Mouse (Mus musculus) thymus, adult 2 months (tissue): ENCODE data around the gene Pigk. TPM values are rescaled to one million over a fixed set of nuclear protein-coding genes. Genes with fewer than 3 reads are reported as not detected.

ENCODE experiments used
- DNase-seq: peaks from one replicate; pipeline ENCODE4 v3.0.0; 2021
- H3K27ac ChIP-seq: fragments of 200-500 bp; 2 replicates; pipeline ENCODE4 v1.5.1; 2012; ENCODE audit warnings: low read length, control low read depth; ENCODE audit not compliant: control insufficient read depth, insufficient read depth
- H3K27me3 ChIP-seq: fragments of 200-500 bp; 2 replicates; pipeline ENCODE4 v1.6.1; 2012; ENCODE audit warnings: mild to moderate bottlenecking, low read length, moderate library complexity, mixed read lengths; ENCODE audit not compliant: control insufficient read depth, insufficient read depth
- H3K36me3 ChIP-seq: fragments of 200-500 bp; 2 replicates; pipeline ENCODE4 v1.6.1; 2012; ENCODE audit warnings: mild to moderate bottlenecking, low read length, moderate library complexity; ENCODE audit not compliant: control insufficient read depth, insufficient read depth
- H3K4me1 ChIP-seq: fragments of 200-500 bp; replicated peaks from 2 replicates; pipeline ENCODE4 v1.6.1; 2012; ENCODE audit warnings: low read length; ENCODE audit not compliant: control insufficient read depth, insufficient read depth
- H3K4me3 ChIP-seq: fragments of 200-500 bp; 2 replicates; pipeline ENCODE4 v1.5.1; 2012; ENCODE audit warnings: mild to moderate bottlenecking, low read length, control low read depth, moderate library complexity; ENCODE audit not compliant: control insufficient read depth, insufficient read depth
- CTCF ChIP-seq: fragments of 200-500 bp; IDR thresholded peaks from 2 replicates; pipeline ENCODE4 v1.5.1; 2012; ENCODE audit warnings: mild to moderate bottlenecking, control low read depth, low read length, moderate library complexity, borderline replicate concordance; ENCODE audit not compliant: control insufficient read depth, poor library complexity, insufficient read depth; ENCODE audit errors: extremely low read depth
- POLR2A ChIP-seq: fragments of 200-500 bp; IDR thresholded peaks from 2 replicates; pipeline ENCODE4 v1.6.1; 2012; ENCODE audit warnings: mild to moderate bottlenecking, low read length, control low read depth, moderate library complexity; ENCODE audit not compliant: control insufficient read depth, poor library complexity, insufficient read depth; ENCODE audit errors: extremely low read depth
- WGBS: fragments of 180-500 bp; shearing (Covaris S2); methylation state at CpG from one replicate; pipeline ENCODE4 v1.1.7; 2018; 5-methylcytosine and 5-hydroxymethylcytosine counted together
- polyA plus RNA-seq: library from polyadenylated mRNA; depleted of rRNA; stranded (reverse); fragments of >200 nt; gene quantifications from 2 replicates; pipeline ENCODE4 v1.2.3, GENCODE M21; 2012

Gene Pigk
- polyA plus RNA-seq, 1 experiment = 10.9 TPM

DNA sequence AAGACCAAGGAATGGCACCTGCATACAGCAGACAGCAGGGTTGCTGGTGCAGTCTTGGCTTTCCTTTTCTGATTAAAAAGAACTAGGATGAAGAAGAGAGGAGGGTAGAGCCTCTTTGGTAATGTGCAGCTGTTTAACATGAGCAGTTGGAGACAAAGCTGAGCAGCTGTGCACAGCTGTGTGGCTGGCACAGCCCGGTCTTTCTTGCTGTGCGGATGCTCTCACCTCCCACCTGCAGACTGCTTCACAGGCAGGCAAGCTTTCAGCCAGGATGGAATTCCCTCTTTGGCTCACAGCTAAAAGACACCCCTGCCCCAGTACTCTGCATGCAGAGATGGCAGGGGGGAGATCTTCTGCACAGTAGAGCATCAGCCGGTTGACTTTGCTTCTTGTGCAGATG is 230.9 kb downstream of the Pigk start:
- Histone ChIP-seq H3K27me3 (no peaks in the 10 kb centered on the region), H3K4me3 (no peak overlapping the region), H3K36me3 (no peaks in the 10 kb centered on the region), H3K27ac (peak overlapping the region; percentile 83), H3K4me1 (peaks cover 49% of the 10 kb centered on the region)
- no peak for TF ChIP-seq POLR2A
- 0 out of 2 replicates have a peak, but pooled peaks have one; percentile 21 for TF ChIP-seq CTCF
- peak; percentile 58 for DNase-seq
- WGBS = 20% methylated on average over 3 of the region's 3 CpGs

DNA sequence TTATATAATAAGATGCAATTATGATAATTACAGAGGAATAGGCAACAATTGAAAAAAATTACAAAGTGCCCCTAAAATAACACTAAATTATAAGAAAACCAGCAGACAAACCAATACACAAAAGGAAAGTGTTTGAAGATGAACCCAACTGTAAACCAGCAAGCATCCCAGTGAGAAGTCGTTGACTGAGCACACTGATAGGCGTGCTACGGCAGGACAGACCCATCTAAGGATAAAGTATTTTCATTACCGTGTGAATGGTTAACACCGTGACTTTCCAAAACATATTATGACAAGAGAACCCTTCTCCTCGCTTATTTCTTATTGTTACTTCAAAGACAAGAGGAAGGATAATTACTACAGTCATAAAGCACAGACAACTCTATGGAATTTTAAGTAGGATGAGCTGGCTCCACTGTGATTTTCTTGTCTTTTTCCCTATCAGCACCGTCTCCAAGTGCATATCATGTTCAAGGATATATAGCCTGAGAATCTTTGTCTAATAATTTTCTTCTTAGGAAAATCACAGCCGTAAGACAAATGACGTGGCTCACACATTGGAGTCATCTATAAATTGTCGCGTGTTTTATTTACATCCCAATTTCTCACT is 233.2 kb downstream of the Pigk start:
- TF ChIP-seq POLR2A (no peak), CTCF (no peak)
- WGBS = 95% methylated on average over 11 of the region's 11 CpGs
- Histone ChIP-seq H3K4me3 (no peak overlapping the region), H3K27me3 (no peaks in the 10 kb centered on the region), H3K36me3 (no peaks in the 10 kb centered on the region), H3K27ac (no peak overlapping the region), H3K4me1 (peaks cover 51% of the 10 kb centered on the region)
- no peak for DNase-seq

DNA sequence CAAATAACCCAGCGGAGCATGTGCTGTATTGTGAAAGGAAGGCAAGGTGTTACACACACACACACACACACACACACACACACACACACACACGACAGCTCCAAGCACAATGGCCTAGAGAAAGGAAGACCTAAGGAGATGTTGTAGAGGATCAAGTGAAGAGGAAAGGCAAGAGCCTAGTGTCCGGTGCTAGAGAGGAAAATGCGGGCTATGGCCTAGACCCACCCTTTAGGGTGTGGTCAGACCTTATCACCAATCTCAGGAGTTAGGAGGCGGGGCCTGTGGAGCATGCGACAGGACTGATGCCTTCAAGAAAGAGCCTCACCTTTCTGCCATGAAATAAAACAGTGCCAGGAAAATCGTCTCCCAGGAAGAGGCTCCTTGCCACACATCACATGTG is 234.7 kb downstream of the Pigk start:
- WGBS = 95% methylated on average over 7 of the region's 7 CpGs
- no peak for DNase-seq
- Histone ChIP-seq H3K27ac (no peak overlapping the region), H3K27me3 (no peaks in the 10 kb centered on the region), H3K36me3 (no peaks in the 10 kb centered on the region), H3K4me3 (no peak overlapping the region), H3K4me1 (peaks cover 47% of the 10 kb centered on the region)
- TF ChIP-seq POLR2A (no peak), CTCF (no peak)

DNA sequence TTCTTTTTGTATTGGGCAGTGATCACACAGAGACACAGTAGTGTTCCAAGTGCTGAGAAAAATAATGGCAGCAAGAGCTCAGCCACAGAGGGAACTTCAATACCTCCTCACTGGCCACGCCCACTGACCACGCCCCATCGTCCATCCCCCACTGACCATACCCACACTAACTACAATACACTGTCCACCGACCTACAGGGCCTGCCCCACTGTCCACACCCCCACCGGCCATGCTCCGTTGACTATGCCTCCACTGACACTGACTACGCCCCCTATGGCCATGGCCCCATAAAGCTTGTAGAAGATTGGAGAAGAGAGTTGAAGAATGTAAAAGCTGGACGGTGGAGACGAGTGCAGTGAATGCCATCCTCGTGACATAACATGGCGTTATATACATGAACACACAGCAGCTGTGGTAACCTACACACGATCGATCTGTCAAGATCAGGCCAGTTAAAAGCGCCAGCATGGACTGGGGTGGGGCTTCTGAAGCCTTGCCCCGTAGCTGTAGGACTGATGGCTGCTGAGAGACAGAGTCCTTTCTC is 235.4 kb downstream of the Pigk start:
- peaks cover 42% of the 10 kb centered on the region for H3K4me1 ChIP-seq
- H3K27ac ChIP-seq = peak overlapping the region; percentile 2; the same call in 1 of the 2 replicates
- no peaks in the 10 kb centered on the region for H3K36me3 ChIP-seq
- 96% methylated on average over 15 of the region's 15 CpGs for WGBS
- TF ChIP-seq CTCF (no peak), POLR2A (no peak)
- H3K4me3 ChIP-seq = no peak overlapping the region
- DNase-seq = no peak
- no peaks in the 10 kb centered on the region for H3K27me3 ChIP-seq

DNA sequence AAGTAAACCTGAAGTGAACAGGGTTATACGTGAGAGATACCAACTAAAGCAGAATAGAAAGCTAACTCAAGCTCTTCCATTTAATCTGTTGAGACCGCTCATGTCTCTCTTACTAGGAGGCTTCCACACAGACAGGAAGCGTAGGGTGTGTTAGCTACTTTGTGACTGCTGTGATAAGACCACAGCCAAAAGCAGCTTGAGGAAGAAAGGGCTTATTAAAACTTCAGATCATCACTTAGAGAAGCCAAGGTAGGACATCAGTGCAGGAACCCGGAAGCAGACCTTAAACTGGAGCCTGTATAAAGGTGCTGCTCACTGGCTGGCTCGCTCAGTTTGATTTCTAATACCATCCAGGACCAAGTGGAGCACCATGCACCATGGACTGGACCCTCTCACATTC is 236.4 kb downstream of the Pigk start:
- no peaks in the 10 kb centered on the region for H3K36me3 ChIP-seq
- 15% methylated on average over 5 of the region's 5 CpGs for WGBS
- peaks cover 34% of the 10 kb centered on the region for H3K4me1 ChIP-seq
- DNase-seq = no peak
- TF ChIP-seq CTCF (no peak), POLR2A (no peak)
- peak overlapping the region; percentile 33; the same call in 1 of the 2 replicates for H3K27ac ChIP-seq
- no peak overlapping the region for H3K4me3 ChIP-seq
- no peaks in the 10 kb centered on the region for H3K27me3 ChIP-seq

DNA sequence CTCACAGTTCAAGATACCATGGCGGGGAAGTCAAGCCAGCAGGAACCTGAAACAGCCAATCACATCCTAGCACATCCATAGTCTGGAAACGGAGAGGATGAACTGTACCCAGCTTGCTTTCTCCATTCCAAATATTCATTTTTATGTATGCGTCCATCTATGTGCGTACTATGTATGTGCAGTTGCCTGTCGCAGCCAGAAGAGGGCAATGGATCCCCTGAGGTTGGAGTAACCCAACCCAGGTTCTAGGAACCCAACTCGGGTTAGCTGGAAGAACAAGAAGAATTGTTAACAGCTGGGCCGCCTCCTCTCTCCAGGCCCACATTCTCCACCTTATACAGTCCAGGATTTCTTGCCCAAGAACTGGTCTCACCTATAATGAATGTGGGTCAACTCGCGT is 237.0 kb downstream of the Pigk start:
- 98% methylated on average over 9 of the region's 9 CpGs for WGBS

DNA sequence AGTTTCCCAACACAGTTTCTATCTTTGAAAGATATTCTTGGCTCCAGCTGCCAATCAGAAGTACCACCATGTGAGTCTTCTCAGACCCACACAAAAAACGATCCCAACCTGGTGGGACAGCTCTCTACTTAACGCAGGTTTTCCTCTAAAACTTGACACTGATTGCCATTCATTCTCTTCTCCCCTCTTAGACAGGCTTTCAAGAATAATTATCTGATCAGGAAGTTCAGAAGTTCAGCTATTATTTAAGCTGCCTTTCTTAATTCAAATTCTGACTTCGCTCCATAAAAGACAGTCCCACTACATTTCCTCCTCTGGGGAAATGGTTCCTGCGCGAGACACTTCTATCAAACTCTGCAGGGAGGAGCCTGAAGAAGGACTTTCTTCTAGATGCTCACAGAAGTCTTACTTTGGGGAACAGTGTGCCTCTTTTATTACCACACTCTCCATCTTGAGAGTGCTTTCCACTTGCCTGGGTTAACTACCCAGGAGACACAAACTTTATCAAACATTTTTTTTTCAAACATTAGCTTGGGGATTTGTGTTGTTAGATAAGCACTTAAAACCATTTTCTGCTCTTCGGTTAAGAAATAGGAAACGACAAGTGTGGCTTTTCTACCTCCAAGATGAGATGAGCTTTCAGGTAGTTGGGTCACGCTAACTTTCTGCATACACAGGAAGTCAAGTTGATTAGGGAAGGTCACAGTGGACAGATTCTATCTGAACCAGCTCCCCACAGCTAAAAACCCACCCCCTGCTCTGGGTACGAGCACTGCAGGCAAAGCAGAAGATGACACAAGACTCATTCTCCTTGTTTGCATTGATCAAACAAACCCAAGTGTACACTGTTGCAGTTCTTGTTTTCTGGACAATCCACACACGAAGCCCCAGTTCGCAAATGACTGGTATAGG is 238.0 kb downstream of the Pigk start:
- WGBS = 42% methylated on average over 11 of the region's 11 CpGs
- no peaks in the 10 kb centered on the region for H3K36me3 ChIP-seq
- no peak for DNase-seq
- no peaks in the 10 kb centered on the region for H3K27me3 ChIP-seq
- no peak overlapping the region for H3K4me3 ChIP-seq
- TF ChIP-seq CTCF = no peak
- no peak for TF ChIP-seq POLR2A
- H3K27ac ChIP-seq = peak overlapping the region; percentile 16; the same call in 1 of the 2 replicates
- H3K4me1 ChIP-seq = peaks cover 29% of the 10 kb centered on the region

More for the DNA sequence above, 237.0 kb downstream of the Pigk start:
- peaks cover 29% of the 10 kb centered on the region for H3K4me1 ChIP-seq
- no peak for DNase-seq
- no peaks in the 10 kb centered on the region for H3K36me3 ChIP-seq
- TF ChIP-seq POLR2A (no peak), CTCF (no peak)
- H3K4me3 ChIP-seq = no peak overlapping the region
- no peaks in the 10 kb centered on the region for H3K27me3 ChIP-seq
- H3K27ac ChIP-seq = no peak overlapping the region
